Mouse (Mus musculus): ENCODE data around the gene Zfp385b.

- TF ChIP-seq EP300 (IDR thresholded peaks at IDR 0.05; ENCODE audit: low read depth) (no peak), CTCF (IDR thresholded peaks at IDR 0.05; ENCODE audit: low read depth) (no peak)
These were observed 417.1 kb downstream of the Zfp385b start for GRCm38 (mm10) chr2:77402329-77402728.

All from liver, postnatal 0 days (tissue).